Mouse (Mus musculus) kidney, embryonic 15.5 days (tissue): ENCODE results near the gene Pde8a. TPM values are rescaled to one million over a fixed set of nuclear protein-coding genes. Genes with fewer than 3 reads are reported as not detected.

Experiments
- ATAC-seq: fragments of 200-750 bp; cut with Nextera tagmentation; replicated peaks from 2 replicates; pipeline ENCODE4 v1.8.0; 2017; ENCODE audit warnings: moderate TSS enrichment; ENCODE audit not compliant: low FRiP score
- H3K27ac ChIP-seq: fragments of 300-500 bp; sonication (generic); 2 replicates; pipeline ENCODE4 v1.5.1; 2015; ENCODE audit warnings: mild to moderate bottlenecking, inconsistent platforms
- H3K27me3 ChIP-seq: fragments of 300-500 bp; sonication (generic); 2 replicates; pipeline ENCODE4 v1.6.1; 2015; ENCODE audit warnings: inconsistent platforms
- H3K36me3 ChIP-seq: fragments of 300-500 bp; sonication (generic); 2 replicates; pipeline ENCODE4 v1.6.1; 2015; ENCODE audit warnings: inconsistent platforms
- H3K4me1 ChIP-seq: fragments of 300-500 bp; sonication (generic); 2 replicates; pipeline ENCODE4 v1.6.1; 2015; ENCODE audit warnings: inconsistent platforms
- H3K4me2 ChIP-seq: fragments of 300-500 bp; sonication (generic); 2 replicates; pipeline ENCODE4 v1.6.1; 2015; ENCODE audit warnings: moderate library complexity, mild to moderate bottlenecking, inconsistent platforms
- H3K4me3 ChIP-seq: fragments of 300-500 bp; sonication (generic); replicated peaks from 2 replicates; pipeline ENCODE4 v1.5.1; 2015; ENCODE audit warnings: mild to moderate bottlenecking, inconsistent platforms
- H3K9ac ChIP-seq: fragments of 300-500 bp; sonication (generic); 2 replicates; pipeline ENCODE4 v1.6.1; 2015; ENCODE audit warnings: mild to moderate bottlenecking, inconsistent platforms
- H3K9me3 ChIP-seq: fragments of 300-500 bp; sonication (generic); replicated peaks from 2 replicates; pipeline ENCODE4 v1.6.1; 2016; ENCODE audit warnings: inconsistent platforms
- WGBS: fragments of 180-500 bp; shearing (Covaris S2); methylation state at CpG from one replicate; pipeline ENCODE4 v1.1.7; 2015; ENCODE audit warnings: mixed read lengths; 5-methylcytosine and 5-hydroxymethylcytosine counted together
- polyA plus RNA-seq: library from polyadenylated mRNA; unstranded; fragments of >200 nt; fragmentation: Nextera tagmentation; extraction: Ambion mirVana; gene quantifications from 2 replicates; pipeline ENCODE4 v1.2.1, GENCODE M21; 2015

Pde8a gene
- polyA plus RNA-seq, 1 experiment from 2014 or later, result 5.7 TPM

DNA sequence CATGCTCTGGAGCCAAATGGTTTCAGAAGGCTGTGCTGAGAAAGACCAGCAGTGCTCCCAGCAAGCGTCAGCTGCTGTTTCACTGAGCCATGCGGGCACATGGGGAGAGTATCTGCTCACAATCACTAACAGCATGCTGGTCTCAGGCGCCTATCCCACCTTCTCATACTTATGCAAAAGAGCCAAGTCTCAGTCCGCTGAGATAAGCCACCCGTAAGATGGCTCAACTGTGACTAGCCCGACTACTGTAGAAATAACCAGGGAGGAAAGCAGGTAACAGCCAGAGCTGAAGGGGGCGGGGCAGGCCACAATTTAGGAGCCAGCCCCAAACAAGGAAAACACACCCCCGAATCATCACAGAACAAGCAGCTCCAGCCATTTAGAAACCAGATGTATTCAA, 129.9 kb downstream of the Pde8a start:
- peaks cover 28% of the 10 kb centered on the region for H3K4me1 ChIP-seq
- no peaks in the 10 kb centered on the region for H3K9me3 ChIP-seq
- H3K9ac ChIP-seq, result peak overlapping the region; percentile 98
- peaks cover 57% of the 10 kb centered on the region for H3K36me3 ChIP-seq
- H3K4me3 ChIP-seq, result peak overlapping the region; percentile 98
- WGBS, result 28% methylated on average over 8 of the region's 8 CpGs
- peak overlapping the region; percentile 89 for H3K4me2 ChIP-seq
- no peak overlapping the region for H3K27ac ChIP-seq
- no peak for ATAC-seq
- no peaks in the 10 kb centered on the region for H3K27me3 ChIP-seq

DNA sequence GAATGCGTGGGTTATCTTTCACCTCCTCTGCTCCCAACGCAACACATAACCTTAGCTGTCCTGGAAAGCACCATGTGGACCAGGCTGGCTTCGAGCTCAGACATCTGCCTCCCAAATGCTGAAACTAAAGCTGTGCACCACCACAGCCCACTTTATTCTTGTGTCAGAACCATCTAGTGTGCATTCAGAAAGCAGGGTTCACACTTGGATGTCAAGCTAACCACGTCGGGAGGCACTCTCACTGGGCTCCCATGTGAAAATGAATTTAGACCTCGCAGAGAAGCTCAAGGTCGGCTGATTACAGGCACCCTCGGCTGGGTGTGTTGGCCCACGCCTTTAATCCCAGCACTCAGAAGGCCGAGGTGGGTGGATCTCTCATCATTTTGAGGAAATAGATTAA, 130.4 kb downstream of the Pde8a start:
- H3K4me2 ChIP-seq, result peak overlapping the region; percentile 89
- 7% methylated on average over 10 of the region's 10 CpGs for WGBS
- peak overlapping the region; percentile 98 for H3K9ac ChIP-seq
- H3K4me1 ChIP-seq, result peaks cover 28% of the 10 kb centered on the region
- no peaks in the 10 kb centered on the region for H3K9me3 ChIP-seq
- peak overlapping the region; percentile 98 for H3K4me3 ChIP-seq
- peaks cover 52% of the 10 kb centered on the region for H3K36me3 ChIP-seq
- no peak for ATAC-seq
- H3K27ac ChIP-seq, result peak overlapping the region; percentile 85; the same call in 1 of the 2 replicates
- H3K27me3 ChIP-seq, result no peaks in the 10 kb centered on the region; the same call in 1 of the 2 replicates

DNA sequence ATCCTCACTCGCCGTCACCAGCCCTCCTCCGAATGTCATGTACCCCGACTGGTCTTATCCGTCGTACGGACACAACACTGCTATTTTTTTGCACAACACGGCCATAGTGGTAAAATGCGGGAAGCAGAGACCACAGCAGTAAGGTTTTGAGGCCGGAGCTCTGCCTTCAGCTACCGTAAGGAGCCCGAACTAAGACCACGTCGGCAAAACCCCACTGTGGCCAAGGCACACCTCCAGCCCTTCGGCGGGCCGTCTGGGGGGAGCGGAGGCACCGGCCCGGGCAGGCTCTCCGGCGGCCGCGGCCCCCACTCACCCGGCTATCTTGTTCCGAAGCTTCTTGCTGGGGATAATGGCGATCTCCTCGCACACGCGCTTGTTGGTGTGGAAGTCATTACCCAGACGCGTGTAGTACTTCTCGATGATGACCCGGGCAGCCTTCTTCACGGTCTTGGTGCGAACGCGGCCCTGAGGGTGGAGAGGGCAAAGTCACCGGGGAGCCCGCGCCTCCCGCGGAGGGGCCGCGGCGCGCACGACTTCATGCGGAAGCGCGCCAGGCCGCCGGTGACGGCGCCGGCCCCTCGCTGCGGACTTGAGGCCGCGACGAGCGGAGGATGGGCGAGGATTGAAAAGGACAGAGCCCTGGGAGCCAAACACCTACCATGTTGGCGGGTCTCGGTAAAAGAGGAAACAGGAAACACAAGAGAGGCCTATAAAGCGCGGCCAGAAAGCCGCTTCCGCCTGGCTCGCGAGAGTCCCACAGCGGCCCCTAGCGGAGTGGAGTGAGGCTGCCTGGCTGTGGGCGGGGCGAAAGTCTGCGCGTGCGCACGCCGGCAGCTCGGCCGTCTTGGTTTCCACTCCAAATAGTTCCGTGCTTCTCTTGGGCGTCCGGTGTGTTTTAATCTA, 131.4 kb downstream of the Pde8a start, which contains the start of gene Rps17:
Rps17 (minus strand) TSS at position 711 of the 903 bp plus-strand sequence.
- H3K9ac ChIP-seq, result peak within 1 kb of the TSS; percentile 98
- H3K4me3 ChIP-seq, result peak within 1 kb of the TSS; percentile 98
- under 1% methylated on average over 85 of the region's 85 CpGs for WGBS
- no peaks in the 10 kb centered on the region; the same call in 1 of the 2 replicates for H3K27me3 ChIP-seq
- H3K4me2 ChIP-seq, result peak within 1 kb of the TSS; percentile 89
- H3K4me1 ChIP-seq, result peaks cover 28% of the 10 kb centered on the region
- no peaks in the 10 kb centered on the region for H3K9me3 ChIP-seq
- peak within 1 kb of the TSS; percentile 85 for H3K27ac ChIP-seq
- H3K36me3 ChIP-seq, result peaks cover 42% of the 10 kb centered on the region
- ATAC-seq, result peak; percentile 88

DNA sequence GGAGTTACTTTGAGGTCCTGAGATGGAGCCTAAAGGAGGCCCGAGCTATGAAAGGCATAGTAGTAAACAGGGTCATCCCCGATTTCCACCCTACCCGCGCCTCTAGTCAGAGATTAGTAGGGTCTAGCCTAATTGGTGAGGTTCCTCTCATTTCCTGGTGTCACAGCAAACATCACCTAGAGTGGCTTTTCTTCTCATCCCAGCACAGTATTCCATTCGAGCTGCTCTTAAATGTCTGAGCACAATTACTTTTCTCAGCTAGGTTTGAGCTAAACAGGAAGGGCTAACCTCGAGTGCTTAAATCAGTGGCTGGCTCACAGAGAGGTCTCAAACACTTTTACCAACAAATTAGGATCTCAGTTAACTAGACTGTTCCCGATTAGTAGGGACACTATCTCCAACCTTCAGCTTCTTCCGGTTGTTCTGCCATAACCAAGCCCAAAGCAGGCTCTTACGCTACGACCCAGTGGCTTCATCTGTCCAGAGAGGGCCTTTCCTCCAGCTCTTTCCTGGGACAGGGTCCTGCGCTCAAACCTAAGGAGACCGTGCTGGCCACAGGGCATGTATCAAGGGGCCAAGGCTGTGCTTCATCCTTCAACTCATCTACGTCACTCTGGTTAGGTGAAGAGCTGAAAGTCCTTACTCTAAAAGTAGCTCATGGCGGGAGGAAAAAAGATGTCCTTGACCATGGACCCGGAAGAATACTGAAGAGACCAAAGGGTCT, 132.2 kb downstream of the Pde8a start:
- Histone ChIP-seq H3K9ac (peak overlapping the region; percentile 59), H3K27me3 (no peaks in the 10 kb centered on the region; the same call in 1 of the 2 replicates), H3K9me3 (no peaks in the 10 kb centered on the region), H3K36me3 (peaks cover 34% of the 10 kb centered on the region), H3K4me1 (peaks cover 28% of the 10 kb centered on the region), H3K27ac (peak overlapping the region; percentile 85), H3K4me2 (peak overlapping the region; percentile 89), H3K4me3 (peak overlapping the region; percentile 98)
- ATAC-seq, result no peak
- WGBS, result 61% methylated on average over 15 of the region's 15 CpGs

DNA sequence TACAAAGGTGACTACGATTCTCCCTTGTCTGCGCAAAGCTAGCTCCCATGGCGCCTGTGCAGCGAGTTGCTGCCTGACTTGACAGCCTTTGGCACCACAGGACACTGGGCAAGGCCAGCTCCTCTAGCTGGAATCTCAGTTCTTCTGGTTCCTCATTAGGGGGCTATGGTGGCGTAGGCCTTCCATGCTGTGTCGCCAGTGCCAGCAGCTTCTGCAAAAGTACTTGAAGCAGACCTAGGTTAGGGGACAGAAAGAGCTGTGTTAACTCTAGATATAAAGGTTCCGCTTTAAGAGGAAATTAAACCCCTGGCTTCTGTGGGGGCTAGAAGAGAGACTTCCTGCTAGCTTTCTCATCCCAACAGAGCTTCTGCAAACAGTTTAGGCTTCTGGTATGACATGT, 134.8 kb downstream of the Pde8a start:
- Histone ChIP-seq H3K36me3 (peaks cover 8% of the 10 kb centered on the region), H3K9ac (no peak overlapping the region), H3K4me1 (peaks cover 12% of the 10 kb centered on the region), H3K4me2 (no peak overlapping the region), H3K9me3 (no peaks in the 10 kb centered on the region), H3K4me3 (no peak overlapping the region), H3K27ac (no peak overlapping the region), H3K27me3 (no peaks in the 10 kb centered on the region; the same call in 1 of the 2 replicates)
- 81% methylated on average over 7 of the region's 7 CpGs for WGBS
- ATAC-seq, result no peak

DNA sequence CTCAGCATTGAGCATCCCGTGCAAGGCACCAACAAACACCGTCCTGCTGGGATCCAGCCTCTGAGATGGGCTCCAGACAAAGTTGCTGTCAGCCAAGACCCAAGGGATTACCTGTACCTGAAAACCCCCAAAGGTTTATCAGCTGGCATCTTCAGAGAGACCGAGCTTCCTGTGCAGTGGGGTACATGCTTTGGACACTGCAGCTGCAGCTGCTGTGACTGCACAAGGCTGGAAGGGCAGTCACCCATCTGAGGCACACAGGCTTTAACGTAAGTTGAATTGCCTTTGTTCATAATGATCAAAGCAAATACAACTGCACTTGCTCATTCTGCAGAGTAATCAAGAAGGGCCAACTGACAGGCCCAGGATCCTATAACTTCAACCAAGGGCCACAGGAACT, 138.4 kb downstream of the Pde8a start:
- H3K36me3 ChIP-seq, result no peaks in the 10 kb centered on the region
- no peak overlapping the region for H3K4me2 ChIP-seq
- no peak for ATAC-seq
- H3K4me1 ChIP-seq, result no peaks in the 10 kb centered on the region
- no peaks in the 10 kb centered on the region for H3K9me3 ChIP-seq
- no peak overlapping the region for H3K9ac ChIP-seq
- WGBS, result 76% methylated on average over 4 of the region's 4 CpGs
- H3K27me3 ChIP-seq, result no peaks in the 10 kb centered on the region; the same call in 1 of the 2 replicates
- H3K4me3 ChIP-seq, result no peak overlapping the region
- no peak overlapping the region for H3K27ac ChIP-seq

DNA sequence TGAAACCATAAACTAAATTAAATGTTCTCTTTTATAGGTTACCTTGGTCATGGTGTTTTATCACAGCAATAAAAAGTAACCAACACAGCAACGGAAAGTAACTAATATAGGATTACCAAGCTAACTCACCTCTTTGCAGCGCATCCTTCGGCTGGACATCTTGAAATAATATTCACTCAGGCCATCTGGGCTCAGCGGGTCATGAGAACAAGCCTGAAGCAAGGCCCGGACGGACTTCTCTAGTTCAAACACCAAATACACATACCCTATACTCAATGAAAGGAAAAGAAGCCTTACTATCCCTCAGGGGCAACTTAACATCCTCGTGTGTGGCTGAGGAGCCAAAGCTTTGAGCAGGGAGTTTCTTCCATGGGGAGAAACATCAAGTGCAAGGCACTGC, 142.3 kb downstream of the Pde8a start:
- Histone ChIP-seq H3K4me2 (no peak overlapping the region), H3K4me1 (no peaks in the 10 kb centered on the region), H3K36me3 (no peaks in the 10 kb centered on the region), H3K27ac (no peak overlapping the region), H3K9me3 (no peaks in the 10 kb centered on the region), H3K27me3 (peaks cover 3% of the 10 kb centered on the region; the same call in 1 of the 2 replicates), H3K9ac (no peak overlapping the region), H3K4me3 (no peak overlapping the region)
- ATAC-seq, result no peak
- WGBS, result 63% methylated on average over 7 of the region's 7 CpGs

DNA sequence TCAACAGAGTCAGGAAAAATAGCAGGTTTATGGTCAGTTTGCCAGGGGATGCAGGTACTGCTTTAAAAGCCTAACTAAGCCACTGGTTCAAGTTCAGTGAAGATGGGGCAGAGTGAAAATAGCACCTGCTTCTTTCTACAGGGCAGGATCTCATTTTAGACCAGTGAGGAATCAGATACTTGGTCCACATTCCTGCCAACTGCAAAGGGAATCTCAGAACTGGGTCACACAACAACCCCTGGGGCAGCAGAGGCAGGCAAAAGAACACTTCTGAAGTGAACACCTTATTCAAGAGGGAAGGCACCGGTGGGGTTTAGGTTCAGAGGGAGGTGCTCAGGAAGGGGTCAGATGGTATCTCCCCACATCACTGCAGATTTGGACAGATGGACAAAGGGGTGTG, 143.0 kb downstream of the Pde8a start:
- H3K36me3 ChIP-seq, result no peaks in the 10 kb centered on the region
- 100% methylated on average over 1 of the region's 1 CpGs for WGBS

DNA sequence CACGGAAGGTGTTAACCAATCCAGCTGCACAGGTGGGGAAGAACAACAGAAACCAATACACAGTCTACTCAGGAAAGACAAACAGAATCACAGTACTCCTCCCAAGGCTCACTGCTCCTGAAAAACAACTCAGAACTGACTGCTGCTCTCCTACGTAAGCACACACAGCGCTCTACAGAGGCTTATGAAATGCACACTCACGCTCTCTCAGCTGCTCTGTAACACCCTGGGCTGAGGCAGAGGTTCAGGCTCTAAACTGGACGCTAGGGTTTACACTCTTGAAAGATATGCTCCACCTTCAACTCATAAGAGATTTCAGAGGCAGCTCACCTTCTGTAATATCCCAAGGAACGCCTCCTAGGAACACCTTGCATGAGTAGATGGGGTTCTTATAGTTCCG, 143.6 kb downstream of the Pde8a start:
- Histone ChIP-seq H3K36me3 (no peaks in the 10 kb centered on the region), H3K4me2 (no peak overlapping the region), H3K4me3 (no peak overlapping the region), H3K4me1 (no peaks in the 10 kb centered on the region), H3K9me3 (no peaks in the 10 kb centered on the region), H3K27me3 (peaks cover 3% of the 10 kb centered on the region; the same call in 1 of the 2 replicates), H3K9ac (no peak overlapping the region), H3K27ac (no peak overlapping the region)
- 70% methylated on average over 7 of the region's 7 CpGs for WGBS
- no peak for ATAC-seq

More for the DNA sequence above, 143.0 kb downstream of the Pde8a start:
- Histone ChIP-seq H3K9me3 (no peaks in the 10 kb centered on the region), H3K27me3 (peaks cover 3% of the 10 kb centered on the region; the same call in 1 of the 2 replicates), H3K4me3 (no peak overlapping the region), H3K9ac (no peak overlapping the region), H3K4me1 (no peaks in the 10 kb centered on the region), H3K27ac (no peak overlapping the region), H3K4me2 (no peak overlapping the region)
- ATAC-seq, result no peak

DNA sequence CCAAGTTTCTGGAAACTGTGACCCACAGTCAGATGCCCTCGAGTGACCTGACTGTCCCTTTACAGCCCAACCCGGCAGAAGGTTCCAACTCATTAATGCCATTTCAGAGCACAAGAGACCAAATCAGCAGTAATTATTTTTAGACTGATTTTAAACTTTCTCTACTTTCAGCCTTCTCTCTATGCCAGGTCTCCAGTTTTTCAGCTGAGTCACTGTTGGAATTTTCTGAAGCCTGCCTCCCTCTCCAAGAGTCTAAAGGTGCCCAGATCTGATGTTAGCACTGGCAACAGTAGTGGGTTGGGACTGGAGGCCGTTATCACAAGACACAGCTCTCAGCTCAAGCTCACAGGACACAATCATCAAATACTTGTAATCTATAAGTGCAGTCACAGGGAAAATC, 154.6 kb downstream of the Pde8a start:
- no peak overlapping the region for H3K4me2 ChIP-seq

DNA sequence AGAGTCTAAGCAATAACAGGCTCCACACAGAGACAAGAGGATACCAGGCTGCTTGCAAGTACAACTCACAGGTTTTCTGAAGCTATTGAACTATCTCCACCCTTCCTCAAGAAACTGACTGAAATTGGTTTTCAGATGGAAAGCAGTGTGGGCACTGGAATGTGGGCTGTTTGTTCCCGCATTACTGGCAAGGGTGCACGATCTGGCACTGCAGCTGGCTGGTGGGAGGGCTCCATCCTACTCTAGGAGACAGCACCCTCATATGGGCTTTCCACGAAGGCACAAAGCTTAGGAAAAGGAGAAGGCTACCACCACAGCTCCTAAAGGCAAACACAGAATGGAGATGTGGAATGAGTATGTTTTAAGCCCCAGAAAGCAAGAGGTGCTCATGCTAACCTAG, 156.3 kb downstream of the Pde8a start:
- WGBS, result 67% methylated on average over 3 of the region's 3 CpGs
- no peak for ATAC-seq
- Histone ChIP-seq H3K27ac (no peak overlapping the region), H3K4me3 (no peak overlapping the region), H3K4me1 (no peaks in the 10 kb centered on the region), H3K9ac (no peak overlapping the region), H3K27me3 (peaks cover 16% of the 10 kb centered on the region), H3K9me3 (no peaks in the 10 kb centered on the region), H3K36me3 (no peaks in the 10 kb centered on the region), H3K4me2 (no peak overlapping the region)

More for the DNA sequence above, 154.6 kb downstream of the Pde8a start:
- Histone ChIP-seq H3K4me1 (no peaks in the 10 kb centered on the region), H3K27me3 (peaks cover 13% of the 10 kb centered on the region), H3K27ac (no peak overlapping the region), H3K4me3 (no peak overlapping the region), H3K9ac (no peak overlapping the region), H3K9me3 (no peaks in the 10 kb centered on the region), H3K36me3 (no peaks in the 10 kb centered on the region)
- WGBS, result 61% methylated on average over 3 of the region's 3 CpGs
- ATAC-seq, result no peak

DNA sequence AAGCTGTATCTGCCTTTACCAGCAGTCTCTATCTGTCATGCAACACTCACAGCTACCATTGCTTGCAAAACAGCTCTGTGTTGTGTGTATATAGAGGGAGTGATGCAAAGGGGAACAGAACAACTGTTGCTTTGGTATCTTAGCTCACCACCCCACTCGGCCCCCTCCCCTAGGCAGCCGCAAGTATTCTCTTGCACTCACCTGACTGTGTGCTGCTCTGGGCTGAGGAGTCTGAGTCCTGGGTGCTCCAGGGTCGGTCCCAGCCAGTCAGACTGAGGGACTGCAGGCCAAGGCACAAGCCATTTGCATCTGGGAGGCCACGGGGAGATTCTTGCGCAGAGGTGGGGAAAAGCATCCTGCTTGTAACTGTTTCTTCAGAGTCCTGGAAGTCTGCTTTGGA, 158.4 kb downstream of the Pde8a start:
- Histone ChIP-seq H3K36me3 (no peaks in the 10 kb centered on the region), H3K9ac (no peak overlapping the region), H3K4me1 (no peaks in the 10 kb centered on the region), H3K4me2 (no peak overlapping the region), H3K27ac (no peak overlapping the region), H3K9me3 (no peaks in the 10 kb centered on the region), H3K4me3 (no peak overlapping the region), H3K27me3 (peaks cover 16% of the 10 kb centered on the region)
- no peak for ATAC-seq
- WGBS, result 20% methylated on average over 5 of the region's 5 CpGs
